Mouse (Mus musculus) adrenal gland, postnatal 14 days (tissue): Measurements from ENCODE around the gene Il22ra2. TPM values are rescaled to one million over a fixed set of nuclear protein-coding genes. Genes with fewer than 3 reads are reported as not detected.

Experiments
- DNase-seq: peaks from one replicate; pipeline ENCODE4 v3.0.0; 2021; ENCODE audit warnings: mixed read lengths
- long read RNA-seq, 2 experiments: library from polyadenylated mRNA; stranded (forward); transcript quantifications; one replicate each; pipeline ENCODE4 v2.0.0; 2021
- total RNA-seq: library from RNA; stranded (reverse); gene quantifications from 2 replicates; pipeline ENCODE4 v1.2.3, GENCODE M21; 2021

Gene Il22ra2
- 0.19 and 1.5 TPM in 2 replicates for total RNA-seq
- long read RNA-seq, experiment 1 = 0 reads
- long read RNA-seq, experiment 2 = 0 reads

GRCm38 (mm10) chr10:19621408-19622048, at the start of gene Il22ra2:
TSS of gene Il22ra2 (plus strand) at chr10:19621998.
- DNase-seq = peak; percentile 43

GRCm38 (mm10) chr10:19577571-19577970, 44.2 kb upstream of the Il22ra2 start:
- no peak for DNase-seq

- DNase-seq = no peak
These were observed 43.8 kb upstream of the Il22ra2 start for GRCm38 (mm10) chr10:19578001-19578400.

GRCm38 (mm10) chr10:19578409-19578986, 43.3 kb upstream of the Il22ra2 start:
- peak; percentile 51 for DNase-seq

- DNase-seq = no peak
These were observed 41.1 kb upstream of the Il22ra2 start for GRCm38 (mm10) chr10:19580660-19581059.

GRCm38 (mm10) chr10:19581844-19582582, 39.8 kb upstream of the Il22ra2 start:
- DNase-seq = no peak

GRCm38 (mm10) chr10:19582806-19583430, 38.9 kb upstream of the Il22ra2 start:
- no peak for DNase-seq

GRCm38 (mm10) chr10:19584064-19584463, 37.7 kb upstream of the Il22ra2 start:
- peak; percentile 42 for DNase-seq

- DNase-seq = no peak
These were observed 37.0 kb upstream of the Il22ra2 start for GRCm38 (mm10) chr10:19584846-19585245.

- DNase-seq = no peak
These were observed 35.9 kb upstream of the Il22ra2 start for GRCm38 (mm10) chr10:19585860-19586259.

GRCm38 (mm10) chr10:19587281-19587680, 34.5 kb upstream of the Il22ra2 start:
- no peak for DNase-seq

GRCm38 (mm10) chr10:19589626-19590025, 32.2 kb upstream of the Il22ra2 start:
- DNase-seq = no peak

GRCm38 (mm10) chr10:19591286-19591640, 30.5 kb upstream of the Il22ra2 start:
- DNase-seq = no peak

- DNase-seq = peak; percentile 99
These were observed 30.0 kb upstream of the Il22ra2 start, which contains the start of gene Ifngr1 for GRCm38 (mm10) chr10:19591641-19592441. TSS of gene Ifngr1 (plus strand) at chr10:19591949.

GRCm38 (mm10) chr10:19592556-19592955, 29.2 kb upstream of the Il22ra2 start:
- DNase-seq = no peak

- no peak for DNase-seq
These were observed 28.5 kb upstream of the Il22ra2 start for GRCm38 (mm10) chr10:19593296-19593695.

- DNase-seq = peak; percentile 54
These were observed 27.4 kb upstream of the Il22ra2 start for GRCm38 (mm10) chr10:19594201-19594905.

GRCm38 (mm10) chr10:19596866-19597265, 24.9 kb upstream of the Il22ra2 start:
- DNase-seq = no peak

- DNase-seq = no peak
These were observed 23.7 kb upstream of the Il22ra2 start for GRCm38 (mm10) chr10:19598091-19598490.

- DNase-seq = no peak
These were observed 22.3 kb upstream of the Il22ra2 start for GRCm38 (mm10) chr10:19599331-19600092.

GRCm38 (mm10) chr10:19600093-19600420, 21.7 kb upstream of the Il22ra2 start:
- no peak for DNase-seq
